Mouse (Mus musculus) hindbrain, postnatal 0 days (tissue): ENCODE measurements around the gene Ppt2. TPM values are rescaled to one million over a fixed set of nuclear protein-coding genes. Genes with fewer than 3 reads are reported as not detected.

ENCODE experiments used
- ATAC-seq: fragments of 200-750 bp; cut with Nextera tagmentation; 2 replicates; pipeline ENCODE4 v1.8.0; 2017; ENCODE audit warnings: mild to moderate bottlenecking, moderate TSS enrichment, moderate library complexity
- DNase-seq: peaks from one replicate; pipeline ENCODE4 v3.0.0-alpha.2; 2015; ENCODE audit warnings: low spot score
- H3K27ac ChIP-seq: fragments of 300-500 bp; sonication (generic); 2 replicates; pipeline ENCODE4 v1.5.1; 2014; ENCODE audit warnings: mild to moderate bottlenecking
- H3K27me3 ChIP-seq: fragments of 300-500 bp; sonication (generic); 2 replicates; pipeline ENCODE4 v1.6.1; 2014; ENCODE audit warnings: low read length, mixed read lengths; ENCODE audit not compliant: insufficient read depth
- H3K36me3 ChIP-seq: fragments of 300-500 bp; sonication (generic); 2 replicates; pipeline ENCODE4 v1.6.1; 2014; ENCODE audit warnings: low read length, mixed read lengths; ENCODE audit not compliant: insufficient read depth
- H3K4me1 ChIP-seq: fragments of 300-500 bp; sonication (generic); 2 replicates; pipeline ENCODE4 v1.6.1; 2014; ENCODE audit warnings: antibody characterized with exemption, low read length, mixed read lengths; ENCODE audit not compliant: insufficient read depth
- H3K4me2 ChIP-seq: fragments of 300-500 bp; sonication (generic); 2 replicates; pipeline ENCODE4 v1.6.1; 2014; ENCODE audit warnings: low read depth, mild to moderate bottlenecking, low read length, moderate library complexity, mixed read lengths
- H3K4me3 ChIP-seq: fragments of 300-500 bp; sonication (generic); 2 replicates; pipeline ENCODE4 v1.5.1; 2014; ENCODE audit warnings: low read length
- H3K9ac ChIP-seq: fragments of 300-500 bp; sonication (generic); replicated peaks from 2 replicates; pipeline ENCODE4 v1.6.1; 2014; ENCODE audit warnings: mild to moderate bottlenecking, low read length, moderate library complexity, mixed read lengths
- H3K9me3 ChIP-seq: fragments of 300-500 bp; sonication (generic); 2 replicates; pipeline ENCODE4 v1.6.1; 2016; ENCODE audit warnings: low read length, mixed read lengths
- CTCF ChIP-seq: IDR thresholded peaks from 2 replicates; pipeline ENCODE4 v1.5.1; 2016; ENCODE audit warnings: antibody characterized with exemption, control low read depth, low read depth
- WGBS: fragments of 180-500 bp; shearing (Covaris S2); extraction: QIAGEN DNeasy Blood & Tissue Kit; methylation state at CpG from one replicate; pipeline ENCODE4 v1.1.7; 2014; 5-methylcytosine and 5-hydroxymethylcytosine counted together
- polyA plus RNA-seq: library from polyadenylated mRNA; unstranded; fragments of >200 nt; fragmentation: Nextera tagmentation; extraction: Ambion mirVana; gene quantifications from 2 replicates; pipeline ENCODE4 v1.2.1, GENCODE M21; 2015
- total RNA-seq: library from RNA; depleted of rRNA; stranded (reverse); fragments of >200 nt; gene quantifications from 2 replicates; pipeline ENCODE4 v1.2.3, GENCODE M21; 2014

Ppt2 gene
- total and polyA plus RNA-seq, 2 experiments from 2014 or later, result 20.0 to 33.6 TPM

- H3K36me3 ChIP-seq, result no peaks in the 10 kb centered on the region
- H3K4me3 ChIP-seq, result no peak overlapping the region
- no peak overlapping the region for H3K4me2 ChIP-seq
- H3K4me1 ChIP-seq, result no peaks in the 10 kb centered on the region; the same call in 1 of the 2 replicates
- H3K27ac ChIP-seq, result no peak overlapping the region
- 76% methylated on average over 1 of the region's 1 CpGs for WGBS
- no peak overlapping the region for H3K9ac ChIP-seq
- H3K9me3 ChIP-seq, result no peaks in the 10 kb centered on the region
- ATAC-seq, result no peak
- TF ChIP-seq CTCF, result no peak
- no peak for DNase-seq
- peaks cover 5% of the 10 kb centered on the region; the same call in 1 of the 2 replicates for H3K27me3 ChIP-seq
Observed at GRCm38 (mm10) chr17:34662468-34662867, 34.2 kb upstream of the Ppt2 start.

- Histone ChIP-seq H3K9me3 (no peaks in the 10 kb centered on the region), H3K4me2 (peak overlapping the region; percentile 34), H3K36me3 (no peaks in the 10 kb centered on the region), H3K27me3 (peaks cover 5% of the 10 kb centered on the region; the same call in 1 of the 2 replicates), H3K9ac (no peak overlapping the region), H3K4me1 (peaks cover 4% of the 10 kb centered on the region; the same call in 1 of the 2 replicates), H3K27ac (peak overlapping the region; percentile 15; the same call in 1 of the 2 replicates), H3K4me3 (peak overlapping the region; percentile 4; the same call in 1 of the 2 replicates)
- DNase-seq (no peak), ATAC-seq (no peak)
- WGBS, result 12% methylated on average over 19 of the region's 19 CpGs
- TF ChIP-seq CTCF, result no peak
Observed at GRCm38 (mm10) chr17:34661121-34661591, 32.8 kb upstream of the Ppt2 start.

GRCm38 (mm10) chr17:34660259-34660820 is 32.0 kb upstream of the Ppt2 start:
- H3K9ac ChIP-seq, result no peak overlapping the region
- TF ChIP-seq CTCF, result no peak
- no peak for ATAC-seq
- H3K4me2 ChIP-seq, result no peak overlapping the region
- 41% methylated on average over 10 of the region's 11 CpGs for WGBS
- peaks cover 5% of the 10 kb centered on the region; the same call in 1 of the 2 replicates for H3K27me3 ChIP-seq
- peaks cover 7% of the 10 kb centered on the region; the same call in 1 of the 2 replicates for H3K4me1 ChIP-seq
- no peak for DNase-seq
- H3K36me3 ChIP-seq, result no peaks in the 10 kb centered on the region
- no peak overlapping the region for H3K27ac ChIP-seq
- H3K4me3 ChIP-seq, result no peak overlapping the region
- no peaks in the 10 kb centered on the region for H3K9me3 ChIP-seq

GRCm38 (mm10) chr17:34659897-34660214 is 31.5 kb upstream of the Ppt2 start:
- ATAC-seq, result no peak
- no peak overlapping the region for H3K4me3 ChIP-seq
- WGBS, result 64% methylated on average over 3 of the region's 3 CpGs
- no peak overlapping the region for H3K4me2 ChIP-seq
- DNase-seq, result no peak
- peaks cover 5% of the 10 kb centered on the region; the same call in 1 of the 2 replicates for H3K27me3 ChIP-seq
- peaks cover 10% of the 10 kb centered on the region; the same call in 1 of the 2 replicates for H3K4me1 ChIP-seq
- H3K27ac ChIP-seq, result no peak overlapping the region
- H3K36me3 ChIP-seq, result no peaks in the 10 kb centered on the region
- no peak for TF ChIP-seq CTCF
- H3K9me3 ChIP-seq, result no peaks in the 10 kb centered on the region
- H3K9ac ChIP-seq, result no peak overlapping the region

GRCm38 (mm10) chr17:34659181-34659896 is 31.0 kb upstream of the Ppt2 start:
- no peak overlapping the region for H3K9ac ChIP-seq
- WGBS, result 64% methylated on average over 12 of the region's 12 CpGs
- H3K4me2 ChIP-seq, result no peak overlapping the region
- ATAC-seq, result no peak
- DNase-seq, result no peak
- H3K27me3 ChIP-seq, result peaks cover 5% of the 10 kb centered on the region; the same call in 1 of the 2 replicates
- no peak overlapping the region for H3K4me3 ChIP-seq
- H3K9me3 ChIP-seq, result no peaks in the 10 kb centered on the region
- H3K27ac ChIP-seq, result no peak overlapping the region
- peaks cover 10% of the 10 kb centered on the region; the same call in 1 of the 2 replicates for H3K4me1 ChIP-seq
- no peak for TF ChIP-seq CTCF
- no peaks in the 10 kb centered on the region; the same call in 1 of the 2 replicates for H3K36me3 ChIP-seq

GRCm38 (mm10) chr17:34658591-34658990 is 30.3 kb upstream of the Ppt2 start:
- Histone ChIP-seq H3K4me3 (no peak overlapping the region), H3K27me3 (peaks cover 5% of the 10 kb centered on the region; the same call in 1 of the 2 replicates), H3K27ac (no peak overlapping the region), H3K9me3 (no peaks in the 10 kb centered on the region), H3K4me1 (peaks cover 10% of the 10 kb centered on the region; the same call in 1 of the 2 replicates), H3K9ac (no peak overlapping the region), H3K36me3 (peaks cover 3% of the 10 kb centered on the region; the same call in 1 of the 2 replicates), H3K4me2 (no peak overlapping the region)
- 84% methylated on average over 3 of the region's 3 CpGs for WGBS
- DNase-seq (no peak), ATAC-seq (no peak)
- no peak for TF ChIP-seq CTCF
